8 mouse cellular contexts compared by ENCODE assay signal in the genomic region with DNA sequence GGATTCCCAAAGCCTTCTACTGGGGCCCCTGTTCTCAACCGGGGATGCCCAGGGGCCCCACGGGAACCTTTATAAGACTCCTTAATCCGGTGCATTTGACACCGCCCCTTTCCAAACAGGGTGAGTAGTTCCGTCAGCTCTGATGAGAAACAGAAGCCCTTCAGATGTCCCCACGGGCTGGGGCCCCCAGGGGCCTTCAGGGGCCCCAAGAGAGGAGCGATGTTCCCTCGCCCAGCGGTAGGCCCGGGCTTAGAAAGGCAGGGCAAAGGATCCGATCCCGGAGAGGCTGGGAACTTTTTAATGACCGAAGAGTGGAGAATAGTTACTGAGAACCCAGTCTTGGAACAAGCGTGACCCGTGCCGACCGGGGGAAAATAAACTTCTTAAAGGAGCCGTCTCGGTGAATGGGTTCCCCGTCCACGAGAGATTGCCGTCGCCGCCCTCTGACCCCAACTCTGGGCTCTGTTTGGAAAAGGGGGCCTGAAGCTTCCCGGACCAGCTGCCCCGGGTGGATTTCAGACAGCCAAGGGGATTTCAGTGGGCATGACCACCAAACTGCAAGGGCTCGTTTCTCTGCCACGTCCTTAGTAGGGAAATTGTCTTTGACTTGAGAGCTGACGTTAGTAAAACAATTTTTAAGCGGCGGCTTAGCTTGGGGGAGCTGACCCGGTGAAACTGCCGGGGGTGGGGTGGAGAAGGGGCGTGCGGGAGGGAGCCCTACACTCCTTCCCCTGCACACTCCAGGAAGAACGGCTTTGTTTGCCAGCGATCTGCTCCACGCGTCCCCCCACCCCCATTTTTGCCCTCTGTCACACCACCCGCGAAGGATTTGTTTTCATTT. TPM values are rescaled to one million over a fixed set of nuclear protein-coding genes. Genes with fewer than 3 reads are reported as not detected.
DNase-seq lines count a peak whose midpoint lies in the region; ATAC-seq and TF ChIP-seq lines count a peak whose summit lies in the region.

No protein-coding gene starts in this region.

- H3K4me3 ChIP-seq in embryonic facial prominence, embryonic 15.5 days (replicated peaks): peak overlapping the region; percentile 54
- H3K4me3 ChIP-seq in hindbrain, postnatal 0 days (ENCODE audit: low read length): peak overlapping the region; percentile 57
- no peak overlapping the region; a peak in 1 of 4 replicates for H3K4me3 ChIP-seq in liver, embryonic 14.5 days (ENCODE audit: insufficient read depth in 1 of 2, low read depth in 2 of 2, low read length in 2 of 2)

- H3K36me3 ChIP-seq in embryonic facial prominence, embryonic 15.5 days: no peaks in the 10 kb centered on the region
- H3K36me3 ChIP-seq in hindbrain, postnatal 0 days (ENCODE audit: insufficient read depth, low read length): no peaks in the 10 kb centered on the region
- no peaks in the 10 kb centered on the region for H3K36me3 ChIP-seq in liver, embryonic 14.5 days (replicated peaks; ENCODE audit: control insufficient read depth, insufficient read depth, low read depth)

- ATAC-seq in embryonic facial prominence, embryonic 15.5 days (ENCODE audit: insufficient number of reproducible peaks, low FRiP score, low TSS enrichment, low read depth): no peak
- ATAC-seq in hindbrain, postnatal 0 days: no peak
- ATAC-seq in liver, embryonic 14.5 days (ENCODE audit: insufficient read depth): no peak

- H3K9me3 ChIP-seq in embryonic facial prominence, embryonic 15.5 days (replicated peaks): no peaks in the 10 kb centered on the region
- H3K9me3 ChIP-seq in hindbrain, postnatal 0 days (ENCODE audit: low read length): no peaks in the 10 kb centered on the region
- no peaks in the 10 kb centered on the region for H3K9me3 ChIP-seq in liver, embryonic 14.5 days (ENCODE audit: control insufficient read depth, low read length)

- no peak for TF ChIP-seq EP300 in liver, embryonic 14.5 days (IDR thresholded peaks at IDR 0.05; ENCODE audit: low read depth)

- H3K27me3 ChIP-seq in embryonic facial prominence, embryonic 15.5 days: peaks cover 47% of the 10 kb centered on the region
- H3K27me3 ChIP-seq in hindbrain, postnatal 0 days (ENCODE audit: insufficient read depth, low read length): peaks cover 18% of the 10 kb centered on the region
- peaks cover 64% of the 10 kb centered on the region for H3K27me3 ChIP-seq in liver, embryonic 14.5 days (ENCODE audit: control insufficient read depth, insufficient read depth, low read length)

- peaks cover 56% of the 10 kb centered on the region for H3K4me1 ChIP-seq in embryonic facial prominence, embryonic 15.5 days
- H3K4me1 ChIP-seq in hindbrain, postnatal 0 days (ENCODE audit: insufficient read depth, low read length): peaks cover 22% of the 10 kb centered on the region
- H3K4me1 ChIP-seq in liver, embryonic 14.5 days (replicated peaks; ENCODE audit: control insufficient read depth in 2 of 2, insufficient read depth in 2 of 2, low read length in 1 of 2): no peaks in the 10 kb centered on the region; a peak in 1 of 4 replicates

- TF ChIP-seq CTCF in hindbrain, postnatal 0 days (IDR thresholded peaks at IDR 0.05; ENCODE audit: low read depth): no peak
- no peak for TF ChIP-seq CTCF in liver, embryonic 14.5 days (IDR thresholded peaks at IDR 0.05; ENCODE audit: low read depth)

- peak overlapping the region; percentile 95 for H3K4me2 ChIP-seq in embryonic facial prominence, embryonic 15.5 days (replicated peaks)
- peak overlapping the region; percentile 88 for H3K4me2 ChIP-seq in hindbrain, postnatal 0 days (ENCODE audit: low read depth, low read length)
- H3K4me2 ChIP-seq in liver, embryonic 14.5 days (ENCODE audit: low read depth): peak overlapping the region; percentile 47

- DNase-seq in thymus, postnatal 25 days: peak; percentile 27
- no peak for DNase-seq in thymus, adult 18-20 months
- DNase-seq in hindbrain, postnatal 0 days (ENCODE audit: low spot score): no peak
- DNase-seq in liver, embryonic 14.5 days (ENCODE audit: low read depth in 3 of 3, low spot score in 3 of 3): no peak
- DNase-seq in retina, postnatal 1 day: peak; percentile 35
- no peak for DNase-seq in gastrocnemius, postnatal 4 days (ENCODE audit: low spot score in 2 of 2)
- DNase-seq in left cerebral cortex, adult 11 months (ENCODE audit: low spot score): no peak

- no peak overlapping the region for H3K9ac ChIP-seq in embryonic facial prominence, embryonic 15.5 days
- peak overlapping the region; percentile 62 for H3K9ac ChIP-seq in hindbrain, postnatal 0 days (replicated peaks; ENCODE audit: low read length)
- no peak overlapping the region for H3K9ac ChIP-seq in liver, embryonic 14.5 days (replicated peaks)

- under 1% methylated on average over 41 of the region's 41 CpGs for WGBS in embryonic facial prominence, embryonic 15.5 days
- WGBS in hindbrain, postnatal 0 days: under 1% methylated on average over 41 of the region's 41 CpGs
- WGBS in liver, embryonic 14.5 days (ENCODE audit: insufficient replicate concordance): under 1% methylated on average over 41 of the region's 41 CpGs

- H3K27ac ChIP-seq in embryonic facial prominence, embryonic 15.5 days (replicated peaks): no peak overlapping the region
- H3K27ac ChIP-seq in hindbrain, postnatal 0 days: no peak overlapping the region
- no peak overlapping the region for H3K27ac ChIP-seq in liver, embryonic 14.5 days

RNA-seq across cellular contexts. Expression of a gene that starts 3.4 kb away (rescaled TPM):
- polyA plus RNA-seq in embryonic facial prominence, embryonic 15.5 days (2015; fragmentation: Nextera tagmentation; extraction: Ambion mirVana): 17.2 and 21.4 TPM in 2 replicates
- total RNA-seq in hindbrain, postnatal 0 days (2014; rRNA removed): 33.6 and 41.3 TPM in 2 replicates
- polyA plus RNA-seq in hindbrain, postnatal 0 days (2015; fragmentation: Nextera tagmentation; extraction: Ambion mirVana): 22.4 and 23.7 TPM in 2 replicates
- 1.8 and 3.3 TPM in 2 replicates for polyA plus RNA-seq in liver, embryonic 14.5 days (2012; rRNA removed)
- 1.6 and 2.0 TPM in 2 replicates for polyA plus RNA-seq in liver, embryonic 14.5 days (2014; fragmentation: Nextera tagmentation; extraction: Ambion mirVana)
- total RNA-seq in gastrocnemius, postnatal 4 days (2021): 10 to 100 TPM; 10.4 to 10.7 TPM

RNA-seq across cellular contexts. Expression of a gene that starts 48.7 kb away (rescaled TPM):
- 9.2 and 10.3 TPM in 2 replicates for polyA plus RNA-seq in embryonic facial prominence, embryonic 15.5 days (2015; fragmentation: Nextera tagmentation; extraction: Ambion mirVana)
- 10.0 and 11.4 TPM in 2 replicates for total RNA-seq in hindbrain, postnatal 0 days (2014; rRNA removed)
- 6.5 and 7.6 TPM in 2 replicates for polyA plus RNA-seq in hindbrain, postnatal 0 days (2015; fragmentation: Nextera tagmentation; extraction: Ambion mirVana)
- polyA plus RNA-seq in liver, embryonic 14.5 days (2012; rRNA removed): 0.64 and 0.95 TPM in 2 replicates
- 1.6 and 2.1 TPM in 2 replicates for polyA plus RNA-seq in liver, embryonic 14.5 days (2014; fragmentation: Nextera tagmentation; extraction: Ambion mirVana)
- total RNA-seq in gastrocnemius, postnatal 4 days (2021): 1 to 10 TPM; 4.6 to 5.3 TPM

Comparison
In these comparisons a context has a peak if more than half of its experiments do, and no peak if none do; other contexts are left out.
1. DNase-seq: peak in thymus, postnatal 25 days (single experiment) and retina, postnatal 1 day (single experiment); none in thymus, adult 18-20 months (0 of 2), hindbrain, postnatal 0 days (single experiment), liver, embryonic 14.5 days (0 of 3), gastrocnemius, postnatal 4 days (0 of 2) and left cerebral cortex, adult 11 months (single experiment).
2. H3K4me3 ChIP-seq: peak in embryonic facial prominence, embryonic 15.5 days (single experiment) and hindbrain, postnatal 0 days (single experiment); none in liver, embryonic 14.5 days (0 of 2).
3. Peak in every context shown above with its lines, with median percentiles within 50 percentile points of each other: H3K4me2 ChIP-seq.